Mouse (Mus musculus) urinary bladder, postnatal 0 days (tissue): ENCODE measurements around the gene Olfr263. TPM values are rescaled to one million over a fixed set of nuclear protein-coding genes. Genes with fewer than 3 reads are reported as not detected.

ENCODE experiments used
- polyA plus RNA-seq: library from polyadenylated mRNA; unstranded; fragments of >200 nt; fragmentation: Nextera tagmentation; extraction: Ambion mirVana; gene quantifications from 2 replicates; pipeline ENCODE4 v1.2.1, GENCODE M21; 2015

Gene Olfr263
- polyA plus RNA-seq: not detected in 2 replicates

DNA sequence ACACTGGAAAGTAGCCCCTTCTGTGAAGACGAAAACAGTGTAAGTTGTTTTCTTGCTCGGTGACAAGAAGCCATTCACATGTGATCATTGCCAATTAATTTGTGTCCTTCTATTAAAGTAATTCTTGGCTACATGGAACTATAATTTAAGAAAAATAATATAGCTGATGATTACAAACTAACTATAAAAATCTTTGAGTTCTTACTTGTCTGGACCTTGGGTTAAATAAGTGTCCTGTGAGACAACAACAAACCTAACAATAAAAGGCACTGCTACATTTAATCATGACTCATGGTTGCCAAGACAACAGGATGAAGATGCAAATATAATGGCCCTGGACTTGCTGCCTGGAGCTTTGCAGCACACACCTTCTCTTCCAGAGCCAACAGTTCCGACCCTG, at the start of gene Olfr263:
Gene Olfr263, plus strand, starts transcription at position 301 of the 400 bp plus-strand sequence.

DNA sequence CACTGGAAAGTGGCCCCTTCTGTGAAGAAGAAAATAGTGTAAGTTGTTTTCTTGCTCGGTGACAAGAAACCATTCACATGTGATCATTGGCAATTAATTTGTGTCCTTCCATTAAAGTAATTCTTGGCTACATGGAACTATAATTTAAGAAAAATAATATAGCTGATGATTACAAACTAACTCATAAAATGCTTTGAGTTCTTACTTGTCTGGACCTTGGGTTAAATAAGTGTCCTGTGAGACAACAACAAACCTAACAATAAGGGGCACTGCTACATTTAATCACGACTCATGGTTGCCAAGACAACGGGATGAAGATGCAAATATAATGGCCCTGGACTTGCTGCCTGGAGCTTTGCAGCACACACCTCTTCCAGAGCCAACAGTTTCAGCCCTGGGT, 18.3 kb upstream of the Olfr263 start, which contains the start of gene Olfr1369-ps1:
Gene Olfr1369-ps1, plus strand, starts transcription at position 301 of the 400 bp plus-strand sequence.

DNA sequence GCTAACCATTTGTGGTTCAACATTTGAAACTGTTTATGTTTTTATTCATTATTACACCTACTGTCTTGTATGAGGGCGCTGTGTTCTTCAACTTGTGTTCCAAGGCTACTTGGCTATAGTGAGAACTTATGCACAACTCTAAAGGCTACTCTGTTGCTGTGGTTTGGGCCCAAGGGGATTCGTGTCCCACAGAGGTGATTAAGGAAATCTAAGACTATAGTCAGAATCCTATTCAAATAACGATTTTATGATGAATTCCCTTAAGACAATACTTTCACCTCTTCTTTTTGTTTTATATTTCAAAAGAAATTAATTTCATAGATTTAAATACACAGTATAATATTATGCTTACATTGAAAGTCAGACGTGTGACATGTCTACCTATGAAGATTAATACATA, 16.3 kb downstream of the Olfr263 start, which contains the start of gene Olfr1368:
Gene Olfr1368, minus strand, starts transcription at position 101 of the 400 bp plus-strand sequence.

DNA sequence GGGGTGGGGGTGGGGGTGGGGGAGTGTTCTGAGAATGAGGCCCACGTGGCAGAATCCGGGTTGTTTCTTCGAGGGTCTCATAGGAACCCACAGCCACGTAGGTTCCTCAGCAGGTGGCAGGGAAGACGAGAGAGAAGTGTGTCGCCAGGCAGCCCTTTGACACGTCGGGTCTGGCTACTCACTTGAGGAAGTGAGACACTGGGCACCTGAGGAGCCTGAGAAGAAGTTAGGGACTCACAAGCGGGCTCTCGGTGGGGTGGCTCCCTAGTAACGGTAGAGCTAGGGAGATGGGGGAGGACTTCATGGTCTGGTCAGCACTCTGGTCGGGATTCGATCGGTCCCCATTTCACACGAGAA, 49.9 kb downstream of the Olfr263 start, which contains the start of gene Trim27:
Gene Trim27, plus strand, starts transcription at position 79 of the 357 bp plus-strand sequence.

Other genes starting within 250 kb of the Olfr263 start
- gene Olfr1370, start 54.7 kb upstream of the Olfr263 start, polyA plus RNA-seq: not detected in 2 replicates
- not detected in 2 replicates for gene Olfr1369-ps1, start 18.2 kb upstream of the Olfr263 start, polyA plus RNA-seq
- not detected in 2 replicates for gene Olfr1368, start 16.2 kb downstream of the Olfr263 start, polyA plus RNA-seq
- gene Trim27, start 49.8 kb downstream of the Olfr263 start, polyA plus RNA-seq: 65.5 and 66.4 TPM in 2 replicates
- gene Gpx5, start 163.1 kb downstream of the Olfr263 start, polyA plus RNA-seq: not detected in 2 replicates
- gene Gpx6, start 182.5 kb downstream of the Olfr263 start, polyA plus RNA-seq: not detected in 2 replicates
- not detected in 2 replicates for gene Olfr1367, start 217.3 kb downstream of the Olfr263 start, polyA plus RNA-seq
- 4.6 and 4.9 TPM in 2 replicates for gene Zscan12, start 233.2 kb downstream of the Olfr263 start, polyA plus RNA-seq